Mouse (Mus musculus): ENCODE data around the gene Utp6.

Gene Utp6

GRCm38 (mm10) chr11:79962877-79963183, 640 bp upstream of the Utp6 start:
- no peak for DNase-seq (ENCODE audit: low read depth, low spot score)

DNA sequence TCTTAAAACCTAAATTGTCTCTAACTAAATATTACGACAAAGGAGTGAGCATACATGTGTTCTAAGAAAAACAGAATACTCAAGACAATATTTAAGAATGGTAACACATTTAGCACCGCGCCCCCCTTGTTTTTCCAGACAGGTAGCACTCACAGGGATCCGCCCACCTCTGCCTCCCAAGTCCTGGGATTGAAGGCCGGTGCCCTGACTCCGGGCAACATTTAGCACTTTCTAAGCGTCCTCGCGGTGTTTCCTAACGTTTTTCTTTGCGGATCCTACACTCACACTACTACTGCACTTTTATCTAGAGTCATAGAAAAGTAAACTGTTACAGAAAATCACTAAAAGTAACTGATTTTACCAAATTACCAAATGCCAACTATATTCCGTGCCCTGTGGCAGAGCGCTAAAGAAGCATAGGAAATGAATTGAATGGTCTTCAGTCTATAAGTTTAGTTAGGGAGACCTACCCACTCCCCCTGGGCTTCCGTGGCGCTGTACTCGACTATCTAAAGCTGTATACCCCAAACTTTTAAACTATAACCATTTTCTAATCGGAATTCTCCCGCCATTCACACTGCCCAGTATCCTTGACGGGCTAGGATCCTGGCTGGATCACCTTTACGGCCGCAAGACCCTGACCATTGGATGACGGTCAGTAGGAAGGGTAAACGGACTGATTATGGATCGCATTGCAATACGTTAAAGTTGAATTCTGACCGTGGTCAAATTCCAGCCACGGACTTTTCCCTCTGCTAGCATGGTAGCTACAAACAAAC, 655 bp downstream of the Utp6 start:
- DNase-seq (ENCODE audit: low read depth, low spot score) = no peak

DNA sequence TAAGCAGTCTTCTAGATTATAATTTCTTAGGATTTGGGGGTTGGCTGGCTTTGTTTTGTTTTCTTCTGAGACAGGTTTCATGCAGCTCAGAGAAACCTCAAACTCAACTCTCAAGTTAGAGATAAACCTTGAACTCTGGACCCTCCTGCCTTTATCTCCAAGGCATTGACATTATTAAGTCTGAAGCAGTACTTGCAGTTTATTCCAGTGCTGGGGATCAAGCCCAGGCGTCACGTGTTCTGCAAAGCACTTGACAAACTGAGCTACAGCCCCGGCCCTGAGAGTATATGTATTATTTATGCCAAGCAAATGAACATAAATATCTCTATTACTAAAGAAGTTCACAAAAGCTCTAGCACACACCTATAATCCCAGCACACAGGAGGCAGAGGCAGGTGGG, 14.9 kb downstream of the Utp6 start:
- no peak for DNase-seq (ENCODE audit: low read depth, low spot score)

GRCm38 (mm10) chr11:79943601-79944000, 18.6 kb downstream of the Utp6 start:
- DNase-seq (ENCODE audit: low read depth, low spot score) = no peak

- DNase-seq (ENCODE audit: low read depth, low spot score) = no peak
Measured at GRCm38 (mm10) chr11:79943136-79943535, 19.1 kb downstream of the Utp6 start.

- no peak for DNase-seq (ENCODE audit: low read depth, low spot score)
Measured at GRCm38 (mm10) chr11:79935766-79936165, 26.4 kb downstream of the Utp6 start.

GRCm38 (mm10) chr11:79922766-79923165, 39.4 kb downstream of the Utp6 start:
- DNase-seq (ENCODE audit: low read depth, low spot score) = no peak

GRCm38 (mm10) chr11:79922157-79922556, 40.0 kb downstream of the Utp6 start:
- DNase-seq (ENCODE audit: low read depth, low spot score) = no peak

DNA sequence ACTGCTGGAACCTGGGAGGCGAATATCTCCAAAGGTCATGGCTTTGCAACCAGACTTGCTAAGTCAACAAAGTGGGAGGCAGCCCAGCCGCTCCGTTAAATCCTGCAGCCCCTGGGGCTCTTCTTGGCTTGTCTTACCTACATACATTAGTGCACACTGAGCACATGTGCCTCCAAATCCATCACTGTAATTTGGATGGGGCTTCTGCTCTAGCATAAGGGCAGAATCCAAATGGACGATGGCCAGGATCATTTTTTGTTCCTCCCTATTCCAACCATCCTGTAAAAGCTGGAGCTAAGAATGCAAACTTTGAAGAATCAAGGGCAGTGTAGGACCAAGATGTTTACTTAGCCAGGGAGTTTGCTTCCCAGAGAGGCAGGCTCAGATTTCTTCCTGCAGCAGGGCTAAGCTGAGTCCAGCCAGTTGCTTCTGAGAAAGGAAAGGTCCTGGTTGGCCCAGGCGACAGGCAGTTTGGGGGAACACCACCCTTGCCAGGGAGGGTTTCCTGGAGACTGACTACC, 41.6 kb downstream of the Utp6 start:
- DNase-seq (ENCODE audit: low read depth, low spot score) = no peak

DNA sequence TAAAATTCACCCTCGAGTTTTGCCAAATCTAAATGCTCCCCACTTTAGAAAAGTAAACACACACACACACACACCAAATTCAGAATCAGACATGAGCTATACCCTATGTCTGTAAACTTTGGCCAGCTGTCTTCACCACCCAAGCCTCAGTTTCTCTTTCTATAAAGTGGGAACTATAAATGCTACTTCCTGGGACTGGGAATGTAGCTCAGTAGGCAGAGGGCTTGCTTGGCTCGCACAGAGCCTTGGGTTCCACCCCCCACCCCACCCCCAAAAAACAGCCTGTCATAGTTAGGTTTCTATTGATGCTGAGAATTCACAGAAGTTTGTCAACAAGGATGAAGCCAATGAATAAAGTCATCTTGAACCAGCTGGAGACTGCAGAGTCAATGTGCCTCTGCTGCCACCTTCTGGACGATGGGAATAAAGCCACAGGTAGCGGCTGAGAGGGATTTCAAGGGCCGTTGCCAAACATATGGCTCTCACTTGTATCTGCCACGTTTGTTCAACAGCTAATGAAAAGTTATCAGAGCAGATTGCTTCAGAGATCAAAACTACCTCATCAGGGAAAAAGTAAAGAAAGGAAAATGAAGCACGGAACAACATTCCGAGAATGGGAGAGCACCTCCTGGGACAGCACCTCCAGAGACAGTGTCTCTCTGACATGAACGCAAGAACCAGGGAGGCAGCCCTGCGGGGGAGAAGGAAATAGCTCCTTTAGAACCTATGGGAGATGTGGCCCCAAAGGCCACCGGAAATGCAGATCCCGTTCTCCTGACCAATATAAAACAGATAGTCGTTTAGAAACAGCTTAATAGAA, 42.3 kb downstream of the Utp6 start:
- DNase-seq (ENCODE audit: low read depth, low spot score) = peak; percentile 58

DNA sequence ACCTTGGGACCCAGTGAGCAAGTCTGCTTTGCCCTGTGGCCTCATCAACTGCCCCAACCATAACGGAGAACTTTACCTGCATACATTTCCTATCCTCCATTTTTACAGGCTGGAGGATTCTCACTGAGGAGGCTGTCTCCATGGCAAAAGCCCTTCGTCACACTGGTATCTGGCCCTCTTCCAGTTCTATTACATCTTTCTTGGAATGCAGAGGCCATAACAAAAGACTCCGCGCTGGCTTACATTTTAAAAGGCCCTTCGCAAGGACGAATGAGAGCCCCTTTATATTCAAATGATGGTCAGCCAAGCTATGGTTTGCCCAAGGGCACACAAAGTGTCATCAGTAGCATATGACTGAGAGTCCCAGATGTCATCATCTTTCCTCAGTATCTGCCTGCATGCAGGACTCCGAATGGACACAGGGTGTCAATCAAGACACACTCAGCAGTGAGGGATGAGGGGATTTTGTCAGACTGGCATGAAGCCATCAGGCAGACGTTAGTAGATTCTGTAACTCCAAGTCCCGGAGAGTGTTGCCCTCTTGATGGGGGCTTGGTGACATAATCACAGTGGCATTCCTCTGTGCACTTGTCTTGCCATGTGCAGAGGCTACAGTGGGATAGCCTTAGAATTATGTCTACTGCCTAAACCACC, 46.4 kb downstream of the Utp6 start:
- DNase-seq (ENCODE audit: low read depth, low spot score) = no peak

DNA sequence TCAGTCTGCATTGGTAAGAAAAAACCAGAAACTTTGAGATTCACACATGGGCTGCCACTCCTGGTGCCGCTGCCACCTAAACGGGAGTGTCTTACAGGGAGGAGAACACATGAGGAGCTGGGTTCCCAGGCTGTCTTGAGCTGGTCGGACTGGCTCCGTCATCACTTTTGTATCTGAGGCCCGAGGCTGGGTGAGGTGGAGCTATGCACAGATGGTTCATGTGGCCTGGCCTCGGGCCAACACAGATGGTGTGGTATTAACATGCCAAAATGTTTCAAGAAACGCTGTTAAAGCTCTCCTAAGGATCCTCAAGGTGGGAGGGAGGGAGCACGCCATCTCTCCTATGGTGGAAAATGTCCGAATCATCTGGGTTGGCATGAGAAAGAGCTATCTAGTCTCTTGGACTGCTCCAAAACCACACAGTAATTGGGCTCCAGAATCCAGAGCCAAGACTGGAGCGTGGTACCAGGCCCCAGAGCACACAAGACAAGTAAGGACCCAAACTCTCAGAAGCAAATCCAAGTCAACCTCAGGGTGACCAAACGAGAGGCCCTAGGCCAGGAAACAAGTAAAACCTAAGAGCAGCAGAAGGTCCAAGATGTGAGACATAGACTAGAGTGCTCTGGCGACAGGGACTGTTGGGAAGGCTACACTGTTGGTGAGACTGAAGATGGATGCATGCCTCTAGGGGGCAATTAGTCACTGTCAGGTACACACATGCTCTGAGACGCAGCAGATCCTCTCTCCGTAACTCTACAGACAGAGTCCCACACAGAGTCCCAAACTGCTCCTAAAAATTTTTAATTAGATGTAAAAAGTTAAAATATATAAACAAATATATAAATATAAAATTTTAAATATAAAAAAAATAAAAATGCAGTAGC, 53.3 kb downstream of the Utp6 start:
- DNase-seq (ENCODE audit: low read depth, low spot score) = no peak

DNA sequence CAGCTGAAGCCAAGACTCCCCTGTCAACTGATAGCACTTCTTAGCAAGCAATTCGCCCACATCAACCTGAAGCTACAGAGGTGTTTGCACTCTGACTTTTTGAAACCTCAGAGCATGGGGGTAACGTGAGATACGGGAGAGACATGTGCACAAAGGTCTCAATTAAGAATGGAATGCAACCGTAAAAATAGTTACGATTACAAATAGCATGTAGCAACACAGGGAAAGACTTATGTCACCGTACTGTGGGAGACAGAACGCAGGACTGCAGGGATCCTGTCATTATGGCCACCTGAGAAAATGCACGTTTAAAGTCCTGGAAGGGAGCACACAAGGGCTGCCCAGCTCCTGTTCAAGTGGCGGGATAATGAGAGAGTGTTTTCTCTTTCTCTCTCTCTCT, 55.3 kb downstream of the Utp6 start:
- DNase-seq (ENCODE audit: low read depth, low spot score) = no peak

DNA sequence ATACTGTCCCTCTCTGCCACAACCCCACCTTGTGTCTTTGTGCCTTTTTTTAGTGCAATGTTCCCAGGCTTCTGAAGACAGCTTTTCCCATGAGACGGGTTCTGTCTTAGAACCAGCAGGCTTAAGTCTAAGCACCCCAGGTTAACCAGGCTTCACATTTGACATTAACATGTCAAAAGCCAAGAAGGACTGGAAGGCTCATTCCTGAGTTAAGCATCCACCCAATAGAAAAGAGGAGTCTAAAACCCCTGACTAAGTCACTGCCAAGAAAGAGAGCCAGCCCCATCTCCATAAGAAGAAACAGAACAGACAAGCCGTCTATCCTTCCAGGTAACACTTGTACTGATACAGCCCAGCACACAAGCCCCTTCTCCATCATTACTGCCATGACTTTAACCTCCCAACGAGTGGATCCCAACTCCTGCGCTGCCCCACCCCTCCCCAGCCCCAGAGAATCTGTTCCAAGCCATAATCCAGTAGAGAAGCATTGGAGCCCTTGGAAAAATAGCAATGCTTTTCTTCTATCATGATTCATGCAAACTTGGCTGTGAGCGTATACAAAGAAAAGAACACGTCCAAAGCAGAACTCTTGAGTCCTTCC, 59.2 kb downstream of the Utp6 start:
- DNase-seq (ENCODE audit: low read depth, low spot score) = no peak

DNA sequence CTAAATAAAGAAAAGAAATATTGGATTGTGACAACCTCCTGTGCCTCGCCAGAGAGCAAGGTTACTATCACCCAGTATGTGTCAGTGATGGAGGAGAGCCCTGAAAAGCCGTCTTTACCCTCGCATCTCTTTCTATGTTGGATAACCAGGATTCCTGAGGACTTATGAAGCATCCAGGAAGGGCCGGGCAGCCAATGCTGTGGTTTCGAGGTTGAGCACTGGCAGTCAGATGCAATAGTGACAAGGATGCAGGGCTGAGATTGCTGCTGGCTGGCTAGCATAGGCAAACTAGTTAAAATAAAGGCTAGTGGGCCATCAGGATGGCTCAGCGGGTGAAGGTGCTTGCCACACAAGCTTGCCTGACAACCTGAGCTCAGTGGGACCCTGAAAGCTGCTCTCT, 61.0 kb downstream of the Utp6 start:
- DNase-seq (ENCODE audit: low read depth, low spot score) = no peak

DNA sequence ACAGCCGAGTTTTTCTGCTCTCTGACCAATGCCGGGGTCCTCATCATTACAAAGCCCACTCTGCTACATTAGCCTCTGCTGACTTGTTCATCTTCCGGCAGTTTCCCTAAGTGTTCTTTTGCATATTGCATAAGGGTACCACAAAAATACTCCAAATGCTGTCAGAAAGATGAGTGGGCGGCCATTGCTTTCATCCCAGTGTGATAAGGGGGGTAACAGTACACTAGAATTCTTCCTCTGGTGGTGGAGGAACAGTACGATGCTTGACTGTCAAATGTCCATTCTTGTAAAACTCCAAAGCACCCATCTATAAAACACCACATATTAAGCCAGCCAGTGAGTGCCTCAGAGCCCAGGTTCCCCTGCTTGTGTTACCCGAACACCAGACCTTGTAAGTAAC, 69.9 kb downstream of the Utp6 start:
- no peak for DNase-seq (ENCODE audit: low read depth, low spot score)

- no peak for DNase-seq (ENCODE audit: low read depth, low spot score)
Measured at GRCm38 (mm10) chr11:79890822-79891221, 71.4 kb downstream of the Utp6 start.

DNA sequence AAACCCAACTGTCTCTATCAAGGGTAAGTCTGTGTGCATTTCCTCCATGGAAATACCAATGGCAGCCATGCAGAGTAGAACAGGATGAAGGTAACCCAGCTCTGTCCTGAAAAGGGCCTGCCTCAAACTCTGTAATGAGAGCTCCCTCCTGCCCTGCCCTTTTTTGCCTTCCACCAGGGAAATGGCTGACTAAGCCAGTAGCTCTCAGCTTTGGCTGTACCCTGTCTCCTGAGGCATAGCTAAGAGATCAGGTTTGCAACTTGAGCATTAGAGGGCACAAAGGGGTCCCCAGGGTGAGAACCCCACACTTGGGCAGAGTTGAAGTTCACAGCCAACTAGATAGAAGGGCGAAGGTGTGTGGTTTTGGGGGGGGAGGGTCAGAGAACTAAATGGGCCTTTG, 75.2 kb downstream of the Utp6 start:
- no peak for DNase-seq (ENCODE audit: low read depth, low spot score)

GRCm38 (mm10) chr11:79886395-79886794, 75.8 kb downstream of the Utp6 start:
- DNase-seq (ENCODE audit: low read depth, low spot score) = no peak

- DNase-seq (ENCODE audit: low read depth, low spot score) = no peak
Measured at GRCm38 (mm10) chr11:79885713-79886393, 76.3 kb downstream of the Utp6 start.

All from WW6 (cell line).